Mouse (Mus musculus): ENCODE measurements at regions not wholly inside any gene's neighbourhood (a gene's known extent, or its start where the extent isn't known, plus 50 kb on each side); places are given as distances from the start of the nearest gene placed in this dataset.

DNA sequence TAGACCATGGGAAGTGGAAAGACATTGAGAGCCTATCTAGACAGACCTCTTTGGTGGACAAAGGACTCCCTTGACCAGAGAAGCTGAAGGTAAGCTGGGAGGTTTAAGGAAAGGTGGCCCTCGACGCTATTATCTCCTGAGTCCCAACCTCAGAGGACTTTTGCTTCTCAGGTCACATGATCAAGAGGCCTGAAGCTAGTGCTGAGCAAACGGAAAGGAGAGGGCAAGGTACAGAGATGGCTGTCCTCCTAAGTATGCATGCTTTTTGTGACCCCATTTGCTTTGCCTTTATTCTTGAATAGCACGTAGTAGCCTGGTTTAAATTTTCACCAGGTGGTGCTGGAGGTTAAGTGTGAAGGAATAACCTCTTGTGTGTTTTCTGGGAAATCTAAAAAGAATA lies 186.8 kb upstream of the Foxq1 start:
- TF ChIP-seq CTCF (IDR thresholded peaks at IDR 0.05; ENCODE audit: borderline replicate concordance, extremely low read depth, insufficient read depth, insufficient read length) (no peak), POLR2A (IDR thresholded peaks at IDR 0.05; ENCODE audit: borderline replicate concordance, extremely low read depth, insufficient read depth, insufficient read length, poor library complexity, severe bottlenecking) (no peak)
- DNase-seq (ENCODE audit: low read depth), result no peak

DNA sequence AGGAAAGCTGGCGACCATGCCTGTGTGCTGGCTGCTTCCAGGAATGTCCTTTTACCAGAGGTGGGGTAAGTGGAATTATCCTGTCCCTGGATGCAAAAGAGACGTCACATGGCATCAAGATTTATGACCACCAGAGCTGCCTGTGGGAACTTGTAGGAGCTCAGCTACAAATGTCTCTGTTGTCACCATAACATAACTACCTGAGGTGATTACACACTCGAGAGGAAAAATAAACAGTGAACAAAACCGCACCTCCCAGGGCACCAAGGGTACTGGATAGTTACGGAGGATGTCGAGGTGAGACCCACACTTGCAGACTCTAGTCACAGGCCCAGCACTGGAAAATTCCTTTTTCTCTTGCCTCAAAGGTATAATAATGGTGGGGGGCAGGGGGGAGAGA lies 185.1 kb upstream of the Foxq1 start:
- no peak for TF ChIP-seq CTCF (IDR thresholded peaks at IDR 0.05; ENCODE audit: borderline replicate concordance, extremely low read depth, insufficient read depth, insufficient read length)
- no peak for TF ChIP-seq POLR2A (IDR thresholded peaks at IDR 0.05; ENCODE audit: borderline replicate concordance, extremely low read depth, insufficient read depth, insufficient read length, poor library complexity, severe bottlenecking)
- no peak for DNase-seq (ENCODE audit: low read depth)

DNA sequence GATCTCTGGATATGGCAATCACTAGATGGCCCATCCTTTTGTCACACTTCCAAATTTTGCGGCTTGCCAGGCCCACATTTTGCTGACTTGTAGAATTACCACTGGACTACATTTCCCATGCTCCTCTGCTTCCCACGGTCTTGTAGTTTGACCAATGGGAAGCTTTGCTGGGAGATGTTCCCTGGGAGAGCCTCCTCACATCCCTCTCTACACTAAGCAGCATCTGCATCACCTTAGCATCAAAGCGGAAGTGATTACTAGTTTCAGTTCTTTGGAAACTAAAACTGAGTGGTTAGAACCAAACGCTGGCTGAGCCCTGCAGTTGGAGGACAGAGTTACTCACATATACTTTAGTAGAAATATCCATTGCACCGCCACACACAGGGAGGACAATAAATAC lies 181.9 kb upstream of the Foxq1 start:
- peak; percentile 56 for DNase-seq (ENCODE audit: low read depth)
- no peak for TF ChIP-seq POLR2A (IDR thresholded peaks at IDR 0.05; ENCODE audit: borderline replicate concordance, extremely low read depth, insufficient read depth, insufficient read length, poor library complexity, severe bottlenecking)
- no peak for TF ChIP-seq CTCF (IDR thresholded peaks at IDR 0.05; ENCODE audit: borderline replicate concordance, extremely low read depth, insufficient read depth, insufficient read length)

DNA sequence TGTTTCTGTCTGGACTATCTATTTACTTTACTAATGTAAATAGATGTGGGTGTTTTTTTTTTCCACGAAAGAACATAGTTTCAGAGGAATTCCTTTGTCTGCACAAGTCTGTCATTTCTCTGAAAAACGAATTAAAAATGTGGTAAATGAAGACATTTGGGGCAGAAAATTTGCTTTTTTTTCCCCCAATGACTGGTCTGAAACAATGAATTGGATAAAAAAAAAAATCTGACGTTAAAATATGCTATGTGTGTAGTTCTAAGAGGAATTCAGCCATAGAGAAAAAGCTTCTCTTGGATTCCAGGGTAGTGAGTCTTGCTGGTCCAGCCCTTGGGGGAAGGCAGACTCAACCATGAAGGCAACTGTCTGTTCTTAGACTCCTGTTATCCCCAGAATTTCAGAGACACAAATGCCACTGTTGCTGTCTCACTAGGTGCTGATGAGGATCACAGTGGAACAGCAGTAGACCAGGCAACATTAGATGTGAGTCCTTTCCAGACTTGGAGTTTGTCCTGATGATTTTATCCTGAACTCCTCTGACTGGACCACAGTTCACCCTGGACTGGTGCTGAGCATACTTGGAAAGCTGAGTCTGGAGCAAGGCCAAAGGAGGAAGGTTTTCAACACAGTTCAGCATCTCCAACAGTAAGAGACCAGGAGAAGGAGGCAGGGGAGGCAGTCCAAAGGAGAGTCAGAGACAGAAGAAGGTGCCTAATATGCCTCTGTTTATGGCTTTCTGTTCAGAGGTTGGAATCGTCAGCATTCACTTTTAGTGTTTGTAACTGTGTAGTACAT lies 162.3 kb upstream of the Foxq1 start:
- TF ChIP-seq POLR2A (IDR thresholded peaks at IDR 0.05; ENCODE audit: borderline replicate concordance, extremely low read depth, insufficient read depth, insufficient read length, poor library complexity, severe bottlenecking) (no peak), CTCF (IDR thresholded peaks at IDR 0.05; ENCODE audit: borderline replicate concordance, extremely low read depth, insufficient read depth, insufficient read length) (no peak)
- DNase-seq (ENCODE audit: low read depth), result no peak

DNA sequence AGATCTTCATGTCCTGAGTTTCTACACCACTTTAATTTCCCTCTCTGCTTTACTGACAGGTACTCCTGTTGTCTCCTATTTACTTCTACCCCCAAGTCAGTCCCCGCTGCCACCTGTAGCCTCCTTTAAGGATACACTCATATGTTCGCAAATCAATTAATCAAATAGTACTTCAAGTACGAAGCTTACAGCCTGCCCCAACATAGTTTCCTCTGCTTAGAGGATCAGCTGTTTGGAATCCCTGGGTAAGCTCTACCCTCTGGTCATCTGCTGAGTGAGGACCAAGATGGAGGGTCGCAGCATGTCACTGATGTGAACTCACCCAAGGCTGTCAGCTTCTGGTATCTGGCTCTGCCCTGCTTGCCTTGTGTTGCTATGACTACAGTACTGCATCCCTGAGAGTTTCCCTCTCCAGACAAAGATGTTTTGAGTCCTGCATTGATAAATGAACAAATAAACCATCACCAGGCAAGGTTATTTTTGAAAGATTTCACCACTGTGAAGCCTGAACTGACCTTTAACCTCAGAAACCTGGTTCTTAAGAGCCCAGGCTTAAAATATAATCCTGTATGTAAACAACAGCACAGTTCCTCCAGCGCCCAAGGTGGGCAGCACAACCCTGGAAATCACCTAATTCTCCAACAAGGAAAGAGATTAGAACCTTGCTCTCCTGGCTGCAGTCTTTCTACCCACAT lies 159.6 kb upstream of the Foxq1 start:
- DNase-seq (ENCODE audit: low read depth), result no peak
- no peak for TF ChIP-seq CTCF (IDR thresholded peaks at IDR 0.05; ENCODE audit: borderline replicate concordance, extremely low read depth, insufficient read depth, insufficient read length)
- TF ChIP-seq POLR2A (IDR thresholded peaks at IDR 0.05; ENCODE audit: borderline replicate concordance, extremely low read depth, insufficient read depth, insufficient read length, poor library complexity, severe bottlenecking), result no peak

DNA sequence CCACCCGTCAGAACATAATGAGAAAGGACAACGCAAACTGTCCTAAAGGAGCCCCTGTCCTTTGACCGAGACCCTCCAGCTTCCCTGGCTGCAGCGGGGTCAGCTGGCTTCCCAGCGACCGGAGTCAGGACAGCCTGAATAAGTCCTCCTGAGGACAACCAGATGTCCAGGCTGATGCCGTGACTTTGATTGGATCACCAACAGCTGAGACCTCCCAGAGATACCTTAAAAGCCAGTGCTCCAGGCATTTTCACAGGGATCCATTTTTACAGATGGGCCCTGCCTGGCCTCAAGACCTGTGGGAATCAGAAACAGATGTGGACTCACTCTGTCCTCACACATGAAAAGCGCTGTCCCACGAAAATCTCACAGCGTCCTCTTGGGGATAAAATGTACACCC lies 158.7 kb upstream of the Foxq1 start:
- TF ChIP-seq CTCF (IDR thresholded peaks at IDR 0.05; ENCODE audit: borderline replicate concordance, extremely low read depth, insufficient read depth, insufficient read length) (no peak), POLR2A (IDR thresholded peaks at IDR 0.05; ENCODE audit: borderline replicate concordance, extremely low read depth, insufficient read depth, insufficient read length, poor library complexity, severe bottlenecking) (no peak)
- DNase-seq (ENCODE audit: low read depth), result peak; percentile 19

DNA sequence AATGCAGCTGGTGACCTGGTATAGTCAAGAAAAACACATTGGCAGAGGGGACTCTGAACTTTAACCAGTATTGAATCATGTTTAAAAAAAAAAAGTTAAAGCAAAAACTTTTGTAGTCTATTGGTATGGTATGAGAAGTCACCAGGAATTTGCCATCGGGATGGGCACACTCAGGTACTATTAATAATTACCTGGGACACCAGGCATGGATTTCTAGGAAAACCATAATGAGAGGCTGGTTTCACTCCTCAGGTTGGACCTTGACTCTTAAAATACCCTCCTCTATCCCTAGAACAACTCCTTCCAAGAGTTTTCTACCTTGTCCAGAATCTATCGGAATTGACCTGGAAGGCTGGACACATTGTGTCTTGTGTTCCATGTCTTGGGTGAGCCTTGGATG lies 155.5 kb upstream of the Foxq1 start:
- no peak for TF ChIP-seq POLR2A (IDR thresholded peaks at IDR 0.05; ENCODE audit: borderline replicate concordance, extremely low read depth, insufficient read depth, insufficient read length, poor library complexity, severe bottlenecking)
- no peak for TF ChIP-seq CTCF (IDR thresholded peaks at IDR 0.05; ENCODE audit: borderline replicate concordance, extremely low read depth, insufficient read depth, insufficient read length)
- DNase-seq (ENCODE audit: low read depth), result no peak

DNA sequence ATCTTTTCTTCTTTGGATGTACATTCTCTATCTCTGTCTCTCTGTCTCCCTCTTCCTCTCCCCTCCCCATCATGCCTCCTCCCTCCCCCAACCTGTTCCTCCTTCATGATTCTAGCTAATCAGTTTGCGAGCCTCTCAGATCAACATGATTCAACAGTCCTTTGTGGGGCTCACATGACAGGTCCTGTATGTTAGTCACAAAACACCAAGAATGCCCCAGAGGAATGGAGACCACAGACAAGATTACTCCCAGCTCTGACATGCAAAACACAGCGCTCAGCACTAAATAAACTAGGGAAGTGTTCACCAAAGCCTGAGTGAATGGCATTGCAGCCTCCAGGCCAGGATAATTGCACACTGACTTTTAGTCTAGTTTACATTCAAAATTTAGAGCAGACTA lies 150.6 kb upstream of the Foxq1 start:
- TF ChIP-seq POLR2A (IDR thresholded peaks at IDR 0.05; ENCODE audit: borderline replicate concordance, extremely low read depth, insufficient read depth, insufficient read length, poor library complexity, severe bottlenecking), result no peak
- TF ChIP-seq CTCF (IDR thresholded peaks at IDR 0.05; ENCODE audit: borderline replicate concordance, extremely low read depth, insufficient read depth, insufficient read length), result no peak
- DNase-seq (ENCODE audit: low read depth), result no peak

DNA sequence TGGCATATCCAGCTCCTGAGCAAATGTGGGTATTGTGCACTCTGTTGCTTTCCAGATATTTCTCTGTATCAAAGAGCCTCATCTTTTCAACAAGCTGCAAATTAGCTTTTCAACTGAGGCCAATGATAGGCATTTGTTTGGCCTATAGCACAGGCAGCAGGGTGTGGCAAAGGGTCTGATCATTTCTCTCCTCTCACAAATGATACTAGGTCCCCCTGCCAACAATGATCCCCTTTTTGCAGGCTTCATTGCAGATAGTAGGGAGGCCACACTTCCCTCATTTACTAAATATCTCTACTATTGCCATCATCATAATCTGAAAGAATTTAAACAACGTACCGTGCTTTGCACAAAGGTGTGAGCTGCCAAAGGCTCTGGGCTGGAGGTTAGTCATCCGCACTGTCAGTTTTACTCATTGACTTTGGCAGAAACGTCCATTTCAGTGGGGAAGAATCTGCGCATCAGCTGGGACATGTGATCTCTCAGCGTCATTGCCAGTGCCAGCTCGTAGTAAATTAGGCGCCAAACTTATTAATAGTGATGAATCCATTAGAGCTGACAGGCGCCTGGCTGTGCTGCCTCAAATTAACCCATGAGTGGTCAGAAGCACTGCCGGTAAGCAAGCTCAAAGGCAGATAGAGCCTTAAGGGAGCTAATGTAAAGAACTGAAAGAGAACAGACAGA lies 147.4 kb upstream of the Foxq1 start:
- no peak for TF ChIP-seq POLR2A (IDR thresholded peaks at IDR 0.05; ENCODE audit: borderline replicate concordance, extremely low read depth, insufficient read depth, insufficient read length, poor library complexity, severe bottlenecking)
- TF ChIP-seq CTCF (IDR thresholded peaks at IDR 0.05; ENCODE audit: borderline replicate concordance, extremely low read depth, insufficient read depth, insufficient read length), result no peak
- DNase-seq (ENCODE audit: low read depth), result peak; percentile 93

DNA sequence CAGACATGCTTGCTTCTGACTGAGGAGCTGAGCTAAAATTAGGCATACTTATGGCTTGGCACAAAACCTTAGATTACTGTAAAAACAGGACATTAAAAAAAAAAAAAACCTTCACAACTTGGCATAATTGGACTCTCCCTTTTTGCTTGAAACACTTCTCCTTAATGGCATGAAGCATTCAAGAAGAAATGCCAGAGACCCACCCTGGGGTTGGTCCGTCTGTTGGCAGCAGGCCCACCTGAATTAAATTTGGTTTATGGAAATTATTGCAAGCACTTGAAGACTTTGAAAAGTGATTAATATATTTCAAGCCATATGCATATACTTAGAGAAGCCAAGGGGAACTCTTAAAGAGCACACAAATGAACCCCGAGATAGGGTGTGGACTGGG lies 146.8 kb upstream of the Foxq1 start:
- no peak for DNase-seq (ENCODE audit: low read depth)
- TF ChIP-seq POLR2A (IDR thresholded peaks at IDR 0.05; ENCODE audit: borderline replicate concordance, extremely low read depth, insufficient read depth, insufficient read length, poor library complexity, severe bottlenecking) (no peak), CTCF (IDR thresholded peaks at IDR 0.05; ENCODE audit: borderline replicate concordance, extremely low read depth, insufficient read depth, insufficient read length) (no peak)

DNA sequence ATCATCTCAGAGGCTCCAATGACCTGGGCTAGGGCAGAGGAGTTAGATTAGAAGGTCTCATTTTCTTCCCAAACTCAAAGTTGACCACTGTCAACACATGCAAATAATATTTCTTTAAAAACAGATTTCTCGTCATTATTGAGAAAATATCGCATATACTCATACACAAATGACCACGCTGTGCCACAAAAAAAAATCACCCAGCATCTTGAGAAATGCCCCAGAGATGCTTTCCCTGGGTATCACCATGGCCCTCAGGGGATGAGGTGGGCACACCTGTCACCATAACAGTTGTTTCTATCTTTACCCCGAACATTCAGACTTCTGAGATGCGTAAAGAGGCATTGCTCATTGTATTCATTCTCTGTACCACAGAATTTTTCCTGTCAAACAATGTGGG lies 134.4 kb upstream of the Foxq1 start:
- TF ChIP-seq CTCF (IDR thresholded peaks at IDR 0.05; ENCODE audit: borderline replicate concordance, extremely low read depth, insufficient read depth, insufficient read length), result no peak
- no peak for TF ChIP-seq POLR2A (IDR thresholded peaks at IDR 0.05; ENCODE audit: borderline replicate concordance, extremely low read depth, insufficient read depth, insufficient read length, poor library complexity, severe bottlenecking)
- no peak for DNase-seq (ENCODE audit: low read depth)

Data from brain, embryonic 14.5 days (tissue).